Mouse (Mus musculus) left cerebral cortex, postnatal 25 days (tissue): Measurements from ENCODE around the gene Tmigd1. TPM values are rescaled to one million over a fixed set of nuclear protein-coding genes. Genes with fewer than 3 reads are reported as not detected.
A peak's percentile ranks its signal among the peaks of the same experiment; 100 is the strongest.
"Not testable (repeated sequence)": the region's sequence is repeated elsewhere in the genome, so short reads cannot be mapped to it uniquely, and the experiment has no call there.

Experiments used
- DNase-seq, 2 experiments: peaks; one replicate each; pipeline ENCODE4 v3.0.0; 2022; ENCODE audit warnings: low spot score in 2 of 2, mixed read lengths in 1 of 2
- intact Hi-C: fragments of 180-260 bp; cut with DNase I; formaldehyde crosslinking; loops from one replicate; pipeline ENCODE4 v1.15.1; 2025
- total RNA-seq, 2 experiments: library from RNA; stranded (reverse); gene quantifications; 2 replicates each; pipeline ENCODE4 v1.2.3; 2021

The Tmigd1 gene
- total RNA-seq, 2 experiments from 2014 or later: not detected

- no peak for DNase-seq
- intact Hi-C loops: no loop called here
Observed at GRCm38 (mm10) chr11:76897126-76897525, 4.8 kb upstream of the Tmigd1 start.

GRCm38 (mm10) chr11:76897871-76898270, 4.1 kb upstream of the Tmigd1 start:
- DNase-seq: no peak
- intact Hi-C loops: no loop called here

- no peak for DNase-seq
- intact Hi-C loops: no loop called here
Observed at GRCm38 (mm10) chr11:76898751-76899150, 3.2 kb upstream of the Tmigd1 start.

- intact Hi-C loops: no loop called here
- DNase-seq: no peak
Observed at GRCm38 (mm10) chr11:76899758-76900738, 1.9 kb upstream of the Tmigd1 start.

- intact Hi-C loops: no loop called here
- DNase-seq: no peak
Observed at GRCm38 (mm10) chr11:76904340-76904739, 2.4 kb downstream of the Tmigd1 start.

- intact Hi-C loops: no loop called here
- no peak for DNase-seq
Observed at GRCm38 (mm10) chr11:76908651-76909050, 6.7 kb downstream of the Tmigd1 start.

- peak in 1 of 2 experiments; percentile 43 for DNase-seq
- intact Hi-C loops: loop anchor here (5.0 kb wide), 1 partner anchor 36 kb away; no protein-coding TSS in a partner anchor
Observed at GRCm38 (mm10) chr11:76911325-76912054, 9.5 kb downstream of the Tmigd1 start.

GRCm38 (mm10) chr11:76912055-76912395, 10.1 kb downstream of the Tmigd1 start:
- intact Hi-C loops: loop anchor here (5.0 kb wide), 1 partner anchor 35 kb away; no protein-coding TSS in a partner anchor
- DNase-seq: peak; percentile 60 to 83

GRCm38 (mm10) chr11:76914366-76914765, 12.4 kb downstream of the Tmigd1 start:
- no peak for DNase-seq
- intact Hi-C loops: loop anchor here (5.0 kb wide), 1 partner anchor 33 kb away; no protein-coding TSS in a partner anchor

- no peak for DNase-seq
- intact Hi-C loops: no loop called here
Observed at GRCm38 (mm10) chr11:76916539-76917229, 14.7 kb downstream of the Tmigd1 start.

- no peak for DNase-seq
- intact Hi-C loops: no loop called here
Observed at GRCm38 (mm10) chr11:76917230-76917548, 15.2 kb downstream of the Tmigd1 start.

- intact Hi-C loops: no loop called here
- no peak for DNase-seq
Observed at GRCm38 (mm10) chr11:76920607-76921006, 18.6 kb downstream of the Tmigd1 start.

- intact Hi-C loops: no loop called here
- peak in 1 of 2 experiments; percentile 18 for DNase-seq
Observed at GRCm38 (mm10) chr11:76924759-76925236, 22.8 kb downstream of the Tmigd1 start, which contains the start of gene Blmh. Blmh (plus strand) TSS chr11:76924809.

GRCm38 (mm10) chr11:76928586-76928985, 26.6 kb downstream of the Tmigd1 start:
- DNase-seq, intact Hi-C loops: not testable (repeated sequence)

GRCm38 (mm10) chr11:76933209-76933608, 31.2 kb downstream of the Tmigd1 start:
- intact Hi-C loops: no loop called here
- no peak for DNase-seq

- intact Hi-C loops: no loop called here
Observed at GRCm38 (mm10) chr11:76936578-76936977, 34.6 kb downstream of the Tmigd1 start.

GRCm38 (mm10) chr11:76944839-76945238, 42.9 kb downstream of the Tmigd1 start:
- DNase-seq: no peak
- intact Hi-C loops: loop anchor here (2.0 to 5.0 kb wide), 2 partner anchors 33 to 98 kb away; partner anchors contain the start of gene Cpd

More at GRCm38 (mm10) chr11:76936578-76936977, 34.6 kb downstream of the Tmigd1 start:
- DNase-seq: peak in 1 of 2 experiments; percentile 20

- intact Hi-C loops: loop anchor here (2.0 to 5.0 kb wide), 2 partner anchors 33 to 99 kb away; partner anchors contain the start of gene Cpd
- DNase-seq: peak; percentile 90 to 93
Observed at GRCm38 (mm10) chr11:76945386-76946202, 43.6 kb downstream of the Tmigd1 start.

- peak; percentile 7 to 11 for DNase-seq
- intact Hi-C loops: loop anchor here (5.0 kb wide), 1 partner anchor 34 kb away; no protein-coding TSS in a partner anchor
Observed at GRCm38 (mm10) chr11:76946203-76946585, 44.2 kb downstream of the Tmigd1 start.
